Mouse (Mus musculus) kidney, adult 18-20 months (tissue): ENCODE measurements around the gene Nktr.

Experiments
- DNase-seq: peaks from one replicate; pipeline ENCODE4 v3.0.0; 2021

Nktr gene

GRCm38 (mm10) chr9:121762248-121762647 is 43.3 kb downstream of the Nktr start:
- no peak for DNase-seq

- DNase-seq = no peak
These were observed 43.8 kb downstream of the Nktr start for GRCm38 (mm10) chr9:121762761-121763160.

- DNase-seq = no peak
These were observed 44.7 kb downstream of the Nktr start for GRCm38 (mm10) chr9:121763716-121764115.

- no peak for DNase-seq
These were observed 46.3 kb downstream of the Nktr start for GRCm38 (mm10) chr9:121765166-121765855.

GRCm38 (mm10) chr9:121772412-121772811 is 53.4 kb downstream of the Nktr start:
- no peak for DNase-seq

GRCm38 (mm10) chr9:121775951-121776350 is 57.0 kb downstream of the Nktr start:
- no peak for DNase-seq

- no peak for DNase-seq
These were observed 57.5 kb downstream of the Nktr start for GRCm38 (mm10) chr9:121776511-121776910.

GRCm38 (mm10) chr9:121777484-121778065 is 58.6 kb downstream of the Nktr start, which contains the start of gene Klhl40:
Gene Klhl40 (plus strand): TSS chr9:121777607.
- DNase-seq = no peak

- DNase-seq = no peak
These were observed 59.2 kb downstream of the Nktr start for GRCm38 (mm10) chr9:121778066-121778624.

GRCm38 (mm10) chr9:121784801-121785200 is 65.8 kb downstream of the Nktr start:
- DNase-seq = no peak

- no peak for DNase-seq
These were observed 66.3 kb downstream of the Nktr start for GRCm38 (mm10) chr9:121785261-121785660.

GRCm38 (mm10) chr9:121786359-121786758 is 67.4 kb downstream of the Nktr start:
- no peak for DNase-seq

GRCm38 (mm10) chr9:121791206-121791605 is 72.2 kb downstream of the Nktr start:
- DNase-seq = peak; percentile 70

GRCm38 (mm10) chr9:121791757-121792521 is 73.0 kb downstream of the Nktr start, which contains the start of gene Hhatl:
Gene Hhatl (minus strand): TSS chr9:121792507.
- peak; percentile 25 for DNase-seq

- DNase-seq = peak; percentile 61
These were observed 76.1 kb downstream of the Nktr start for GRCm38 (mm10) chr9:121794972-121795539.

GRCm38 (mm10) chr9:121797722-121798121 is 78.8 kb downstream of the Nktr start:
- DNase-seq = peak; percentile 67

- no peak for DNase-seq
These were observed 80.0 kb downstream of the Nktr start for GRCm38 (mm10) chr9:121798887-121799520.

GRCm38 (mm10) chr9:121802747-121803146 is 83.8 kb downstream of the Nktr start:
- DNase-seq = no peak
